Mouse (Mus musculus): Measurements from ENCODE around the gene Pdcd6ip.

DNA sequence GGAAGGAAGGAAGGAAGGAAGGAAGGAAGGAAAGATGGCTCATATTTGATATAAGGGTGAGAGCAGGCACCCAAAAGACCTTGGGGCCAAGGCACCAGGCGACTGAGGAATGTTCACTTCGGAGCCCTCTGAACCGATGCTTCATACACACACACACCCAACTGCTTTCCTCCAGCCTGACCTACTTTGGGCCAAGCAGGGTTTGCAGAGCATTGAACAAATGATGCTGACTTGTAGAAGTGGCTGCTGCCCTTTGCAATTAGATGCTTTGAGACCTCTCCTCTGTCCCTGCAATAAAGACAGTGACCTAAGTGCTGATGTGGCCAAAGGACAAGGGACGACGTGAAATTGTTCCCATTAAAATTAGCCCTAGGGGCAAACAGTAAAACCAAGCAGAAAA, 63.4 kb downstream of the Pdcd6ip start:
- TF ChIP-seq CTCF (IDR thresholded peaks at IDR 0.05; ENCODE audit: insufficient read depth, low read depth, low read length) (no peak), POLR2A (IDR thresholded peaks at IDR 0.05; ENCODE audit: insufficient read depth, low read depth, low read length) (no peak)

All from olfactory bulb, adult 2 months (tissue).